Mouse (Mus musculus): ENCODE data around the gene Irf2bp2.
A peak's percentile ranks its signal among the peaks of the same experiment; 100 is the strongest.

The Irf2bp2 gene

GRCm38 (mm10) chr8:126586101-126586500, 7.7 kb downstream of the Irf2bp2 start:
- DNase-seq = no peak

GRCm38 (mm10) chr8:126585561-126586031, 8.2 kb downstream of the Irf2bp2 start:
- DNase-seq = peak; percentile 35

GRCm38 (mm10) chr8:126584844-126585231, 8.9 kb downstream of the Irf2bp2 start:
- no peak for DNase-seq

GRCm38 (mm10) chr8:126583971-126584843, 9.6 kb downstream of the Irf2bp2 start:
- DNase-seq = peak; percentile 65

GRCm38 (mm10) chr8:126583534-126583933, 10.3 kb downstream of the Irf2bp2 start:
- peak; percentile 34 for DNase-seq

GRCm38 (mm10) chr8:126583018-126583417, 10.8 kb downstream of the Irf2bp2 start:
- DNase-seq = no peak

GRCm38 (mm10) chr8:126582509-126582908, 11.3 kb downstream of the Irf2bp2 start:
- peak; percentile 44 for DNase-seq

GRCm38 (mm10) chr8:126581662-126582061, 12.1 kb downstream of the Irf2bp2 start:
- DNase-seq = no peak

GRCm38 (mm10) chr8:126580826-126581225, 13.0 kb downstream of the Irf2bp2 start:
- DNase-seq = no peak

- DNase-seq = no peak
Observed at GRCm38 (mm10) chr8:126580086-126580485, 13.7 kb downstream of the Irf2bp2 start.

GRCm38 (mm10) chr8:126578641-126579040, 15.1 kb downstream of the Irf2bp2 start:
- DNase-seq = no peak

GRCm38 (mm10) chr8:126576919-126577318, 16.9 kb downstream of the Irf2bp2 start:
- DNase-seq = no peak

- DNase-seq = no peak
Observed at GRCm38 (mm10) chr8:126576086-126576485, 17.7 kb downstream of the Irf2bp2 start.

- no peak for DNase-seq
Observed at GRCm38 (mm10) chr8:126574882-126575637, 18.7 kb downstream of the Irf2bp2 start.

GRCm38 (mm10) chr8:126573878-126574277, 19.9 kb downstream of the Irf2bp2 start:
- no peak for DNase-seq

GRCm38 (mm10) chr8:126573079-126573694, 20.6 kb downstream of the Irf2bp2 start:
- no peak for DNase-seq

- no peak for DNase-seq
Observed at GRCm38 (mm10) chr8:126571065-126571660, 22.6 kb downstream of the Irf2bp2 start.

- DNase-seq = no peak
Observed at GRCm38 (mm10) chr8:126570521-126571040, 23.2 kb downstream of the Irf2bp2 start.

GRCm38 (mm10) chr8:126570046-126570445, 23.7 kb downstream of the Irf2bp2 start:
- no peak for DNase-seq

GRCm38 (mm10) chr8:126569638-126570037, 24.1 kb downstream of the Irf2bp2 start:
- no peak for DNase-seq

GRCm38 (mm10) chr8:126567674-126568073, 26.1 kb downstream of the Irf2bp2 start:
- no peak for DNase-seq

GRCm38 (mm10) chr8:126566446-126567062, 27.2 kb downstream of the Irf2bp2 start:
- DNase-seq = no peak

All from cerebellum, adult 8-10 months (tissue).